Mouse (Mus musculus): ENCODE data around the gene D430041D05Rik.

The D430041D05Rik gene

GRCm38 (mm10) chr2:104410963-104411545 lies at the start of gene D430041D05Rik:
Gene D430041D05Rik, minus strand, starts transcription at chr2:104411013.
- DNase-seq (ENCODE audit: low read depth, low spot score): no peak

- DNase-seq (ENCODE audit: low read depth, low spot score): no peak
Measured at GRCm38 (mm10) chr2:104460021-104460420, 49.2 kb upstream of the D430041D05Rik start.

DNA sequence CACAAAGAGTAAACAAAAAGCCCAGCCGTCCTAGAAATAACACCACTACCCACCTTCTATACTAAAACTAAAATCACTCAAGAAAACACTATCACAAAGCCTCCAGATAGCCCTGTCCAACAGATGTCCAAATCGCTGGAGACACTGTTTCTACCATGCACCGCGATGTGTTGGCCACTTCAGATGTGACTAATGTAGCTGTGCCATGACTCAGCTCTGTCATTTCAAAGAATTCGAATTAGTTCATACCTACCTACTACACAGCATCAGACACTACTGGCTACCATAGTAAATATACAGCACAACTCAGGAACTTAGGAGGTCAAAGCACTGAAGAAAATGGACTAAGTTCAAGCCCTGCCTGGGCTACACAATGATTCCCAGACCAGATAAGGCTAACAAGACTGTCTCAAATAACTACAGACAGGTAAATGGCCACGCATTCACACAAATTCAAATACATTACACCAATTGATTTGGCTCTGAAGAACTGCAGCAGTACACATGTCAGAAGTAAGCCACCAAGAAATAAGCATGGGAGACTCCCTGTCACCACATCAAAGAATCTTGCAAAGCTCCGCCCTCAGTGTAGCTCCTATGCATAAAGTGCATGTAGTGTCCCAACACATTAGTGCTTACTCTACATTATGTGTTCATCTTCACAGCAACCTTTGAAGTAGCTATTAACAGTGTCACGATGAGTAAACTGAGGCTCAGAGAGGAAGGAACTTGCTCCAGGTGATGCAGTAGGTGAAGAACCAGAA lies 47.9 kb upstream of the D430041D05Rik start:
- no peak for DNase-seq (ENCODE audit: low read depth, low spot score)

DNA sequence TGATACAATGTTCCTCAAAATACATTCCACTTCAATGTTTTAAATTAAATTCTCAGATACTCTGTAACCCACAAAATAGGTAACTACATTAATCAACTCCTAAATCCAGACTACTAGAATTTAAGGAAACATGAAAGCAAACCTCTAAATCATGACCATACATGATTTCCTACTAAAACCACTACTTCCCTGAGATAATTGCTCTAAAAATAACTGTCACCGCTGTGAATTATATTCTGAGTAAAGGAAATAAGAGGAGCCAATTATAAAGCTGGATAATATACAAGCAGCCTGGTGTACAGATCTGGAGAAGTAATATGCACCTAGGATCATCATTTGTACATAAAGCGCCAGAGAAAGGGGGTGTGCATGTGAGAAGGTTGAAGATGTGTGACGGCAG lies 46.3 kb upstream of the D430041D05Rik start:
- DNase-seq (ENCODE audit: low read depth, low spot score): no peak

GRCm38 (mm10) chr2:104450685-104451084 lies 39.9 kb upstream of the D430041D05Rik start:
- DNase-seq (ENCODE audit: low read depth, low spot score): no peak

DNA sequence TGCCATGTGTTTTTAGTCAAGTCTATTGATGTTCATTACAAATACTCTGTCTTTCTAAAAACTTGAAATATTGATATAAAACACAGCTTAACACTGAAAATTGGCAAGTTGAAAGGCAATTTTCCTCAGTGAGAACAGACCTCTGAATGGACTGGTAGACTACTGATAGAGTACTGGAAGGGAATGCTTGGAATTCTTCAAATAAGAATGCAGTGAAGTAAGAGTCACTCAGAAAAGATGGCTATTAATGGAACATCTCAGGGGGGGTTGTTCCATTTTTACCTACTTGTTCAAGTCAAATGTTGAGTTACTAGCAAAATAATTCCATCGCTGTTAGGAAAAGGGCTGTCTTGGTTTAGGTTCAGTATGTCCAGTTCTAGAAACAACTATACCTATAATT lies 38.4 kb upstream of the D430041D05Rik start:
- DNase-seq (ENCODE audit: low read depth, low spot score): no peak

DNA sequence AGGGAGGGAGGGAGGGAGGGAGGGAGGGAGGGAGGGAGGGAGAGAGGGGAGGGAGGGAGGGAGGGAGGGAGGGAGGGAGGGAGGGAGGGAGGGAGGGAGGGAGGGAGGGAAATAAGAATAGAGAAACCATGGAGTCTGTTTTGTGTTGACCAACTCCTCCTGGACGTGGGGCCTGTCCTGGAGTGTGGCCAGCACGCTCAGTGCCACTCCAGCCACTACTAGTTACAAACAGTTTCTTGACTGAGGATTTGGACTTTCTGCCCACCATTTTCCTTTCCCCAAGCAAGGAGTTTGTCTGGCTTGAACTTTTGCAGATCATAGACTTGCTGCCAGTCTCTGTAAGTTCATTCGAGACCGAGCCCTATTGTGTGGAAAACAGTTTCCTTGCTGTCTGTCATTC lies 37.4 kb upstream of the D430041D05Rik start:
- DNase-seq (ENCODE audit: low read depth, low spot score): no peak

- no peak for DNase-seq (ENCODE audit: low read depth, low spot score)
Measured at GRCm38 (mm10) chr2:104446016-104446415, 35.2 kb upstream of the D430041D05Rik start.

- DNase-seq (ENCODE audit: low read depth, low spot score): peak; percentile 72
Measured at GRCm38 (mm10) chr2:104444776-104445175, 34.0 kb upstream of the D430041D05Rik start.

DNA sequence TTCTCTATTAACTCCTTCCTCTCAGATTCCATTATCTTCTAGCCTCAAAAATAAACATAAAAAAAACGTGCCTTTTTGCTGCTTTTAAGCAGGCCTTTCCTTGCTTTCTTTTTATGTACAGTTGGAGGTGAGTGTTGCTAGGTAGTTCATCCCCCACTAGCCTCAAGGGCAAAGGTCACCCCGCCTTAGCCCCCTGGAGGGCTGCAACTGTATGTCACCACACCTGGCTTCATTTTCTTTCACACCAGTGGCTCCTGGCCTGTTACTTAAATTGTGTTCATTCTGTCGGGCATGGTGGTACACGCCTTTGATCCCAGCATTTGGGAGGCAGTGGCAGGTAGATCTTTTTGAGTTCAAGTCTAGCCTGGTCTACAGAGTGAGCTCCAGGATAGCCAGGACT lies 31.5 kb upstream of the D430041D05Rik start:
- DNase-seq (ENCODE audit: low read depth, low spot score): no peak

GRCm38 (mm10) chr2:104436226-104436625 lies 25.4 kb upstream of the D430041D05Rik start:
- DNase-seq (ENCODE audit: low read depth, low spot score): no peak

DNA sequence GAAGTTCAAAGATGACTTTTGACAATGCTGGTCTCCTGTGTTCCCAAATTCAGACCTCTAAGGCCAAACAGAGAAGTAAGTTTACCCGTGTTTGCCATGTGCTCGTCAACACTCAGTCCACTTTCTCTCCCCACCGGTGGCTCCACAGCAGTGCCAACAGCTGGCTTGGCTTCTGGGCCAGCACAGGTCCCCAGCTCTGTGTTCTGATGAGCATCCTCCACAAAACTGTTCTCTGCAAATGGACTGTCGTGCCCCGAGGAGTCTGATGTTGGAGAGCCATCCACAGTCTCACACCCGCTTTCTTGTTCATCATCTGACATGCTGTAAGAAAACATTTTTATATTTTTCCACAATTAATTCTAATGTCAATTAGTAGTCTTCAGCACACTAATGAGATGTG lies 20.3 kb upstream of the D430041D05Rik start:
- DNase-seq (ENCODE audit: low read depth, low spot score): no peak

DNA sequence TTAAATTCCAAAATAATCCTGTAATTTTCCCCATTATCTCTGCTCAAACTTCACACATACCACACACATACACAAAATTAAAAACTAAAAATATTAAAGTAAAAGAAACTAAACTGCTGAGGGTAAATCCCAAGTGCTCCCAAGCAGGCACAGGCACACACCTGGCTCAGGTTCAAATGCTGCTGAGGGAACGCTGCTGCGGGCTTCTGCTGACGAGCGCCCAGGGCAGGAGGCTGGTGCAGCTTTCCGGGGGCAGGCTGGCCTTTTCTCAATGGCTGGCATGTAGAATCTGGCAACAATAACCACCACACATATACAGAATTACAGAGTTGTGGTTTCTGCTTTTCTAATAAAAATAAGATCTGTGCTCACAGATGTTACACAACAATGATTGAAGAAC lies 19.8 kb upstream of the D430041D05Rik start:
- DNase-seq (ENCODE audit: low read depth, low spot score): no peak

- no peak for DNase-seq (ENCODE audit: low read depth, low spot score)
Measured at GRCm38 (mm10) chr2:104426112-104426511, 15.3 kb upstream of the D430041D05Rik start.

DNA sequence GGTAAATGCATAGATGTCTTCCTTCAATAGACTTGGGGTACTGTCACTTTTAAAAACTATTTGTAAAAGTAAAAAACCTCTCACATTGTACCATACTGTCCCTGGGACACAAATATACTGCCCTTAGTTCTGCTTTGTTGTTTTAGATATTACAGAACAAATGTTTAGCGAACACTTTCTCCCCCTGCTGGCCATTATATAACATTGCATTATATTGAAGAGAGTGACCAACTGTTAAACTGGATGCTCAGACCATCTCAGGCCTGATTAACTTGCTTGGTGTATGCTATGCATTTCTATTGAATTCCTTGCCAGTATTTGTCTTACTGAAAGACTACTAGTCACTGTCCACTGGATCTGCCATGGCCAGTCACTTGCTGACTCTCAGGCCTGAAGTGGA lies 11.4 kb upstream of the D430041D05Rik start:
- DNase-seq (ENCODE audit: low read depth, low spot score): no peak

GRCm38 (mm10) chr2:104420805-104421204 lies 10.0 kb upstream of the D430041D05Rik start:
- DNase-seq (ENCODE audit: low read depth, low spot score): no peak

DNA sequence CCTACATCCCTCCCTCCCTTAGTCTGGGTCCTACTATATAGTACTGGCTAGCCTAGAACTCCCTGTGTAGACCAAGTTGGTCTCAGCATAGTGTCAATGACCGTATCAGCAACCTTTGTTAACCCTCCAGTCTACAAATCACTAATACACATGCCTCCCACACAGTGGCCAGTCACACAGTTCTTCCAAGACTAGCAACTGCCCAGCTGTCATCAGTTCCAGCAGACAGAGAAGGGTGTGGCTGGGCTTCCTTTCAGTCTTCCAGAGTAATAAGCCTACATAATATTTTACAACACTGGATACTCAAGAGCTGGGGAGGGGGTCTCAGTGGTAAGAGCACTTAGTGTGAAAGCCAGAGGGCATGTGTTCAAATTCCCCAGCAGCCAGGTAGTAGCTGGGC lies 9.2 kb upstream of the D430041D05Rik start:
- no peak for DNase-seq (ENCODE audit: low read depth, low spot score)

DNA sequence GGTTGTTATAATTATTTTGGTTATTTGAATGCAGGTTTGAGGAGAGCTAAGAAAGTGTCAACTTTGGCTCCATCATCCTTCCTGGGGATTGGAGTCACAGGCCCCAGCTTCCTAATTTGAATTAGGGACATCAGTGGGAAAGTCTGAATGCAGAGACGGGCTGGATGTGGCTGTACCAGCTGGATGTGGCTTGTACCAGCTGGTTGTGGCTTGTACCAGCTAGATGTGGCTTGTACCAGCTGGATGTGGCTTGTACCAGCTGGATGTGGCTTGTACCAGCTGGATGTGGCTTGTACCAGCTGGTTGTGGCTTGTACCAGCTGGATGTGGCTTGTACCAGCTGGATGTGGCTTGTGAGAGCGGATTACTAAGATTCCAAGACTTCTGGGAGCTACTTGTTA lies 8.6 kb upstream of the D430041D05Rik start:
- no peak for DNase-seq (ENCODE audit: low read depth, low spot score)

DNA sequence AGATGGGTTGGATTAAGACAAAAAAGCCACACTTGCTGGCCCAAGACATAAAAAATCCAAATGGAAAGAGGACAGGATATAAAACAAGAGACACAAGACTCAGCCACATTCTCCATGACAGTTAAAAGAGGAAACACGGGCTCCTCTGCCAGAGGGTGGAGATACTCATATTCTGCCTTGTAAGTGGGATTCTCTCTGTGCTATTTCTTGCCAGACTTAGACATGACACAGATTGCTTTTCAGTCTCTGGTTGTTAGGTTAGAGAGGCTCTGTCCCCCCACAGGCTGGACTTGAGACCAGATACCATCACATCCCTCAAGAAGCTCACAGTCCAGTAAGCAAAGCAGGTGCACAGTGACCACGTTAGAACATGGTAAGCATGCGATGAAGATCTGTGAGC lies 2.2 kb upstream of the D430041D05Rik start:
- no peak for DNase-seq (ENCODE audit: low read depth, low spot score)

GRCm38 (mm10) chr2:104412496-104412895 lies 1.7 kb upstream of the D430041D05Rik start:
- DNase-seq (ENCODE audit: low read depth, low spot score): no peak

DNA sequence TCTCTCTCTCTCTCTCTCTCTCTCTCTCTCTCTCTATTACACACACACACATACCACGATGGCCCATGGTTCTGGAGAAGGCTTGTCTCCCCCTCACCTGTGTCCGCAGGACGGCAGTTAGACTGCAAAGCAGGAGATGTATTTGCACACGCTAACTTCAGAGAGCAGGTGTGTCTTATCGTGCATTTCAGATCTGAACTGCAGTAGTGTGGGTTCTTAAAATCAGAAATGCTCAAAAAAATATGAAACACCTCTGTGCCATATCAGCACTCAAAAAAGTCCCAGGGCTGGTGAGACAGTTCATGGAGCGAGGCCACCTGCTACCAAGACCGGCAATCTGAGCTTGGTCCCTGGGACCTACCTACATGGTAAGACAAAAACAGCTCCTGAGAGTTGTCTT lies 993 bp upstream of the D430041D05Rik start:
- DNase-seq (ENCODE audit: low read depth, low spot score): no peak

DNA sequence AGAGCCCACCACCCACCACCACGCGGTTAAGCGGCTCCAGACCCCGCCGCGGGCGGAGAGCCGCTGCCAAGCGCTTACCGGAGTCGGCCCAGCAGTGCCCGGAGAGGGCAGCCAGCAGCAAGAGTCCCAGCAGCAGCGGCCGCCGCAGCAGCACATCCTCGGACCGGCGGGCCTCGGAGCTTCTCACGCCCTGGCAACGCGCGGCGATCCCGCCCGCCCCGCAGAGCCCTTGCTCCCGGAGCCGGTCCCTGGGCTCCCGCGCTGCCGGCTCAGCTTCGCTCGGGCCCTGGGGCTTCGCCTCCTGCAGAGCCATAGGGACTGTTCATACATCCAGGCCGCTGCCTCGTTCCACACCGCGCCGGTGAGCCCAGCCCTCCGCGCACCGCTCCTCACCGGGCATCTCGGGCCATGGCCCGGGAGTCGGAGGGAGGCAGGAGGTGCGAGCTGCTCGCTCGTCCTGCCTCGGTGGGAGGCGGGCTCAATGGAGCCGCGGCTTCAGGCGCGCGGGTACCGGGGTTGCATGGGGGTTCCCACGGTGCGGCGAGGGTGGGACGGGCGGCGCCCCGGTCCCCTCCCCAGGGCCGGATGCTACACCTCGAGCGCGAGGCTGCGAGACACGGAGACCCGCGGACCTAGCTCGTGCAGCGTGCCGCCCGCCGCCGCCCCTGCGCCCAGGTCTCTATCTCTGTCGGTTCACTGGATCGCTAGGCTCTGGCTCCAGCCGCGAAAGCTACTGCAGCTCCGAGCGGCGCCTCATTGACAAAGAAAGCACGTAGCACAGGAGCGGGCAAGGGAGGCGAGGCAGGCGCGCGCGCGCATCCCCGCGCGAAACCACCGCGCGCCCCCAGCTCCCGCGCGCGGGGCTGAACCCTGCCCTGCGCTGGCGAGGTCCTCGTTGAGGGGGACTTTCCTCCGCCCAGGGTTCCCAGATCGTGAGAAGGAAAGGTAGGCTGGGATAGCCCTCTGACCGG lies 677 bp downstream of the D430041D05Rik start:
- no peak for DNase-seq (ENCODE audit: low read depth, low spot score)

All from telencephalon, adult 2 months (tissue).